Mouse (Mus musculus) frontal cortex, postnatal 10 days (tissue): ENCODE results near the gene Csad.
A peak's percentile ranks its signal among the peaks of the same experiment; 100 is the strongest.

Experiments
- DNase-seq, 2 experiments: peaks; one replicate each; pipeline ENCODE4 v3.0.0; 2022; ENCODE audit warnings: low spot score in 2 of 2, mixed read lengths in 1 of 2

Gene Csad

DNA sequence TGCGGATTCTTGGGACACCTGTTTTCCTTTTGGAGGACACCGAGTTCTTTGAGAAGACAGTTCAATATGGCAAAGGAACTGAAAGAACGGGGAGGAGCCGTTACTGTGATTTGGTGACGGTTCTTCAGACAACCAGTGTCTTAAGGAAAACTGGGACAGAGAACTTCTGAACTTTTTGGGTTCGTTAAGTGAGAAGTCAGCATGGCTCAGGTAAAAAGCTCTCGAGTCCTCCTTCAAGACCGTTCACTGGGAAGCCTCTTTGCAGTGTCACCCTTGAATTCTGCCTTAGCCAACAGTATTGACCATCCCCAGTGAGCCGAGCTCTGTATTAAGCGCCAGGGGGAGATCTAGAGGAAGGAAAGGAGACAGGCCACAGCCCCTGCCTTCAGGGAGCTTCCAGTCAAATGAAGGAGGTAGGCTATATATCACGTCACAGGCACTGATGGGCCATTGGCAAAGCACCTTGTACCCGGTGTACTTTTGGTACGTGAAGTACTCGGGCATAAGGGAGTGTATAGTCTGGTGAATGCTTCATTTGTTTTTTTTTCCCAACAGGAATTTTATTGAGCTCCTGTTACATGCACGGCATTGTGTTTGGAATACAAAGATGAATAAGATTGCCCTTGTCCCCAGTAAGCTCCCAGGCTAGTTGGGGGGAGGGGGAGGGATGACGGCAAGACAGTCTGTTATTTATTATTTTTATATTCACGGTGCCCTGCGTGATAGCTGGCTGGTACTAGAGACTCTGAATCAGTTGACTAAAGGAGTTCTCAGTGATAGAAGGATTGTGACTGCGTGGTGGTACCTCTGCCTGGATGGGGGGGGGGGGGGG is at the start of gene Csad:
Gene Csad, minus strand, starts transcription at position 51 of the 832 bp plus-strand sequence.
- DNase-seq, result no peak

DNA sequence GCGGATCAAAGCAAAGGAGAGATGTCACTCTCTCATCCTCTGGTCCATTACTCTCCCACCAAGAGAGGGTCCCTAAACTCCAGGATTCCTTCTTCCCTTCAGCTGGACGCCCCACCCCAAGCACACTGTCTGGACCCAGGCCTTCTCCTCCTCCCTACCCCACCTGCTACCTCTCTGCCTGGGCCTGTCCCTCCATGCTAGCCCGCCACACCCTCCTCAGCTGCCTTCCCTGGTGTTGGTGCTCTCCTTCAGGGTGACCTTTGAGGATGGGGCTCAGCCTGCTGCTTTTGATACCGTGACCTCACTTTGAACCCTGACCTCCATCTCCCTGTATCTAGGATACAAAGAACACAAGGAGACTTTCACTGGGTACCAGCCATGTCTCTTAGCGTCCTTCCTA is 46.0 kb upstream of the Csad start:
- DNase-seq, result no peak

- DNase-seq, result no peak
Observed at GRCm38 (mm10) chr15:102249967-102250366, 45.4 kb upstream of the Csad start.

GRCm38 (mm10) chr15:102249251-102249691 is 44.7 kb upstream of the Csad start:
- DNase-seq, result no peak

GRCm38 (mm10) chr15:102248812-102249191 is 44.3 kb upstream of the Csad start:
- no peak for DNase-seq

DNA sequence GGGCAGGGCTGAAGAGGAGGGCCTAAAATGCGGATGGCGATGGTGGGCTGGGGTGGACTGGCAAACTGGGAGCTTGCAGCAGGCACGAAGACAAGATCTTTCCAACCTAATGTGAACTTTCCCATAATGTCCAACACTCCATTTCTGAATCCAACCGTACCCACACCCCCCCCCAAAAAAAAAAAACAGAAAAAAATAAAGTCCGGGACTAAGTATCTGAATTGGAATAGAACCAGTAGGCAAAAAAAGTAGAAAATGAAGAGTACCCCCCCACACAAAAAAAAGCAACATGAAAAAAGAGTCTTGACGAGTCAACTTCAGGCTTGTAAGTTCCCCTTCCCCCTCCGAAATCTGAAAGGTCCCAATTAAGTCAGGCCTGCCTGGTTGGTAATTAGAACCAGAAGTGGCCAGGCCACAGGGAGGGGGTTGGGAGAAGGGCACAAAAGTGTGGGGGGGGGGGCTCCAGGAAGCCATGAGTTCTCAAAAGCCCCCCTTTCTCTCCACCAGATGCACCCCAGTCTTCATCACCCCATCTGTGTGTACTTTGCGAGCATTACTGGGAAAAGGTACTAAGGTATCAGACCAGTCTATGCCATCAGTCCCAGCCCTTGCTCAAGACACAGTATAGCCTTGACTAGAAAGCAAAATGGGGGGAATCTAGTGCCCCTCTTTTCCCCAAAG is 43.7 kb upstream of the Csad start:
- DNase-seq, result no peak

- no peak for DNase-seq
Observed at GRCm38 (mm10) chr15:102247252-102248130, 43.0 kb upstream of the Csad start.

DNA sequence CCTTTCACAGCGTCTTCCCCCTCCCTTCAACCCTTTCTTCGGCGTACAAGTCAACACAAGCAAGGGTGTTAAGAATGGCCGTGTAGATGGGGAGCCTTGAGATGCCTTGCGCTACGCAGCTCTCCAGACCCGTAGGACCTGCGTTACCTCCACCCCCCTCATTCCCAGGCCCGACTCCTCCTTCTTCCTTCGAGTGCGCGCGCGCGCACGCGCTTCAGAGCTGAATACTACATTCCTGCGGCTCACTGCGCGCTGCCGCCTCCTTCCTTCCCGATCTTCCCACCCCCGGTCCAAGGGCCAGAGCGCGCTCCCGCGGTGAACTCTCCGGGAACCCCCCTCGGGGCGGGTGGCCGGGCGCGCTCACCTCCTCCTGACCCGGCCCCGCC is 42.3 kb upstream of the Csad start:
- DNase-seq, result peak; percentile 84 to 85

DNA sequence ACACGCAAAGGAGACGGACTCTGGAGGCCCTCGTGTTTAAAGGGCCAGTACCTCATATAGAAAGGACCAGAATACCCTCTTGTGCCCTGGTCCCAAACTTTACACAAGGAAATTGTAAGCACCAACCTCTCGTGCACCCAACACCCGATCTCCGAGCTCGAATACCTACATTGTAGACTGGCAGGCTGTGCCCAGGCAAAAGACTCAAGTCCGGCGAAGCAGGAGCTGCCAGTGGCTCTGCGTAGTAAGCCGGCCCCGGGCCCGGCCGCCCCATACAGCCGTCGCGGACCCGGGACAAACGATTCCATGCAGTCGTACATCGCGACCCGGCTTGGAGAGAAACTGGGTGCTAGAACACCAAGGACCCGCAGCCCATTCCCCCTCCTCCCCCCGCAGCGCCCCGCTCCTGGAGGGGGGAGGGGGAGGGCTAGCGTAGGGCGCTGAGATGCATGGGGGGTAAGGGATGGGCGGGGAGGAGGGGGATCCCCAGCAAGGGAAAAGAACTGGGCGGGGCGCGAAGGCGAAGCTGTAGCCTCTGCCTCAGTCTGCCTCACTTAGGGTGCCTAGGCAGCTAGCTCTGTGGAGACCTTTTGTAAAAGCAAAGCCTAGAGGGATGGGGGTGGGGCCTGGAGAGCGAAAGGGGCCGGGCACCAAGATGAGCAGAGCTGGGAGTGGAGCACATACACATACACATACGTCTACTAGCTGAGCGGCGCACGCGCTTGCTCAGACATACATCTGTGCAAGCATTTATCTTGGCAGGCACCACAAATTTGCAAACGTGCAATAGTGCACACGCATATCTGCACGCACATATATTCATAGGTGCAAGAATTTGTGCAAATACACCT is 41.6 kb upstream of the Csad start:
- DNase-seq, result peak; percentile 68 to 71

DNA sequence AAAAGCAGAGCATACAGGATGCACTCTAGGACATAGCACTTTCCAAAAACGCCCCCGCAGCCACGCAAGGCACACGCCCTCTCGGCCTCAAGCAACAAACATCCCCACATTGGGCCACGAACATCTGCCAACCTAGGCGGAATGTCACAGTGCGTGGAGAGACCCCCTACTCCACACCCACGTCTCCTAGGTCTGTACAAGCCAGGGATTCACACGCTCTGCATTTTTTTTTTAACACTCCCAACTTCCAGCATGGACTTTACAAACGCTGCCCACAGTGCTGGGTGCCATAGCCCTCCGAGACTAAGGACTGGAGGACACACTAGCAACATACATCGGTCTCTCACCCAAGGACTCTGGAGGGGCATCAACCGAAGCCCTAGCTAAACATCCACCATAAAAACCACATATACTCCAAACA is 40.9 kb upstream of the Csad start:
- no peak for DNase-seq

- DNase-seq, result no peak
Observed at GRCm38 (mm10) chr15:102244306-102245191, 40.0 kb upstream of the Csad start.

DNA sequence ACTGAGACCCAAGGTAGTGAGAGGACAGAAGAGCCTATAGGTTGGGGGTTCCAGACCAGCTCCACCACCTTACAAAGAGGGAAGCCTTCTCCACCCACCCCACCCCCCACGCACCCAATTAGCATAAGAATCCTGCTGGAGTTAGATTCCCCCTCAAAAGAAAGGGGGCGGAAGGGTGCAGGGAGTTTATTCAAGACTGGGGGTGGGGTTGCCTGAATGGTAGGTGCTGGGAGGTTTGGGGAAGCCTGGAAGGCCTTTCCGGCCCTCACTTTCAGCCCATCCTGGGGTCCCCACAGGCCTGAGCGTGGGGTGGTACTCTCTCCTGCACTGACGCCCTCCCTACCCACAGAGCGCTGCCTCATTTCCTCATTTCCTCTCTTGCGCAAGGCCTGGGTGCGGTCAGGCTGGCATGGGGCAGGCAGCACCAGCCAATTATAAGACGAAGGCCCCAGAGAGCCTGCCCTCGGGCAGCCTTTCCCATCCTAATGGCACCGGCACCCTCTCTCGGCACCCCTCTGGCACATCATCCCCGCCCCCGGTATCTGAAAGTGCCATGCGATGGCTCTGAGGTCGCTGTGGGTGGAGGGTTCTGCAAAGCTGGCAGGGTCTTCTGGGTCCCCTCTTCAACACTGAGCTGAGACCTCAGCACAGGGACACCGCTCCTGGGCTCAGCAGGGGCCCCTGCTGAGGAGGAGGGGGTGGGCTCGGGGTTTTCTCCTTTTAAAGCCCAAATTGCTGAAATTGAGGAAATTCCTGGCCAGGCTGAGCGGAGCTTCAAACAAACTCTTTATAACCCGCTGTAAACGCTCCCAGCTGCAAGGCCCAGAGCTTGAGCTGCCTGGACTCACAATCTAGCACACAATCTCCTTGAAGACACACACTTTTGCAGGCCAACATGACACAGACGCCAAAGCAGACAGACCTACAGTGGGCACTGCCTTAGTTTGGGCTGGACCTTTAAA is 39.0 kb upstream of the Csad start:
- DNase-seq, result no peak

DNA sequence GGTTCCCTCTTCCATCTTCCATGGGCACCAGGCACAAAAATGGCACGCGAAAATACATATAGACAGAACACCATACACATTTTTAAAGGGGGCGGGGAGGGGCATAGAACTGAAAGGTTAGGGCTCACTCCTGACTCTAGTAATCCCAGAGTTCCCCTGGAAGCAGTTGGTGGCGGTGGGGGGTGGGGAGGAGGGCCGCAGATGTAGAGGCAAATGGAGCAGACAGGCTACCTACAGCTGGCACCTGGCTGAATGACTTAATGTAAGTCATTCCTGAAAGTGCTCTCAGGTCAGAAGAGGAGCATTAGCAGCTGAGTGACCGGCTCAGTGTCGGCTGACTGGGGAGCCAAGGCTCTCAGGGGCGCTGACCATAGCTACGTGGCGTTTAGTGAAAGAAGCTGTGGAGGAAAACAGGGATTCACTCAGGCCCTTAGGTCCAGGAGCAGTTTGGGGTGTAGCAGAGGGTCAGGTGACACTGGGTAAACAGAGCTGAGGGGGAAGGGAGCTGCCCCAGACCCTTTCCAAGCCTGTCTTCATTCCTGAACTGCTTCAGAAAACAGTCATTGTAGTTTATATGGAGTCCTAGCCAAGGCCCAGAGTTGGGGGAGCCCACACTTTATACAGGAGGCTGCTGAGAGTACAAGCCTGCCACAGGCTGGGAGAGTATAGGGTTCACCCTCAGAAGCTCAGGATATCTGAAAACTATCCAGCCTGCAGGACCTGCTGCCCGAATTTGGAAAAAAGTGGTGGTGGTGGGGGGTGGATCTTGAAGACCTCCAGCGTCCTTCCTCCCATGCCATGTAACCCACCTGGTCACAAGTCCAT is 38.1 kb upstream of the Csad start:
- DNase-seq, result no peak

DNA sequence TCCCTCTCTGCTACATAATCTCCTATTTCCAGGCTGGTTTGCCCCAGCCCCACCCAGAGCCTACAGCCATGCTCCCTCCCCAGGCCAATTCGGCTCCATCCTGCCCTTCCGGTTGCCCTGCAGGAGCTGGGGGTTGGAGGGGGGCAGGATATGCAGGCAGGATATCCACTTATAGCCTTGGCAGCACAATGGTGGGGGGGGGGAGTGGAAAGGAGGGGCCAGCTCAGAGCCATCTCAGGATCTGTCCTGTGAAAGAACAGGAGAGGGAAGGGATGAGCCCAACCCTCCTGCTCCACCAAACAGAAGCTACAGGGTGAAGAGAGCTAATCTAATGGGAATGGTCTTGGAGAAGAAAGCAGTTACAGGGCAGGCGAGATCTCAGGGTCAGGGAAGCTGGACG is 36.1 kb upstream of the Csad start:
- no peak for DNase-seq

- DNase-seq, result no peak
Observed at GRCm38 (mm10) chr15:102239851-102240250, 35.3 kb upstream of the Csad start.

DNA sequence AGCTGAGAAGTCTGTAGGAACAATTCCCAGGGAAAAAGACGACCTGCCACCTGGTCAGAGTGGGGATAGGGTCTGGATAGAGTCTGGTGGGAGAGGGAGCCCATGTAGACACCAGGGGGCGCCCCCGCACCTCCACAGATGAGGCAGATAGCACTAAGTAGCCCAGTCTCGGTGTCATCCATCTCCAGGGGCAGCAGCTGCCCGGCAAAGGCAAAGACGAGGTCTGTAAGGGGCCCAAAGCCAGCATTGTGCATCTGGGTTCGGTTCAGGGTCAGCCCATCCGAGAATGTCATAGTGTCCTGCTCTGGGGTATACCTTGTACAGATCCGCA is 34.7 kb upstream of the Csad start:
- peak; percentile 66 to 68 for DNase-seq

GRCm38 (mm10) chr15:102238543-102239259 is 34.2 kb upstream of the Csad start:
- DNase-seq, result no peak
